Mouse (Mus musculus) cerebellum, adult 2 months (tissue): ENCODE measurements around the gene Tnik.

Source experiments
- CTCF ChIP-seq: fragments of 200-500 bp; IDR thresholded peaks from 2 replicates; pipeline ENCODE4 v1.5.1; 2011; ENCODE audit warnings: low read depth, mild to moderate bottlenecking, control low read depth, low read length, moderate library complexity, borderline replicate concordance; ENCODE audit not compliant: insufficient read depth
- POLR2A ChIP-seq: fragments of 200-500 bp; IDR thresholded peaks from 2 replicates; pipeline ENCODE4 v1.6.1; 2011; ENCODE audit warnings: low read length, control low read depth, borderline replicate concordance; ENCODE audit not compliant: insufficient read depth

GRCm38 (mm10) chr3:28621792-28622191 is 358.8 kb downstream of the Tnik start:
- TF ChIP-seq CTCF (no peak), POLR2A (no peak)
